Comparison of ENCODE assay signal across 29 mouse cellular contexts in the genomic region with DNA sequence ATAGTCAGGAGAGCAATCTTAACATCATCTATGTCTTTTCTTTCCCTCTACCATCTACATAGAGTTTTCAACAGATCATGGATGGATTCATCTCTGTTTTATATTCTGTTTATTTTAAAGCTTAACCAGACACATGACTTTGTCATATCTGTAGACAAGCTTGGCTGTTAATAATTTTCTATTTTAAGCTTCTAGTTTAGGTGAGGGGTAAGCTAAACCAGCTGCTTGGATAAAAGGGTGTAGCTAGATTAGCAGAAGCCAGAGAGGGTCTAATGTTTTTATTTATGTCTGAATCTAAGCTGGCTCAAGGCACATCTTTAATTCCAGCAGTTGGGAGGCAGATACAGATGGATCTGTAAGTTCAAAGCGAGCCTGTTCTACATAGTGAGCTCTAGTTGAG. TPM values are rescaled to one million over a fixed set of nuclear protein-coding genes. Genes with fewer than 3 reads are reported as not detected.
DNase-seq lines count a peak whose midpoint lies in the region; ATAC-seq and TF ChIP-seq lines count a peak whose summit lies in the region.
"Had no signal": no experiment of that assay in that cellular context is flagged by ENCODE, and none has a peak within 500 bp of the region (broad histone marks: within the 10 kb centered on the region; RNA-seq: fewer than 3 reads in every experiment).

No protein-coding gene starts in this region.

- no peaks in the 10 kb centered on the region for H3K27me3 ChIP-seq in heart, adult 2 months (ENCODE audit: control insufficient read depth, insufficient read depth, low read length)
- no peaks in the 10 kb centered on the region for H3K27me3 ChIP-seq in heart, embryonic 15.5 days
- no peaks in the 10 kb centered on the region for H3K27me3 ChIP-seq in lung, embryonic 14.5 days (ENCODE audit: insufficient read depth, low read length)
- H3K27me3 ChIP-seq: CH12.LX; forebrain, embryonic 13.5 days; hindbrain, embryonic 13.5 days; intestine, embryonic 15.5 days; Patski had no signal

- H3K4me3 ChIP-seq in heart, adult 2 months: no peak overlapping the region
- no peak overlapping the region for H3K4me3 ChIP-seq in heart, embryonic 15.5 days
- H3K4me3 ChIP-seq in lung, embryonic 14.5 days (ENCODE audit: low read depth, low read length): no peak overlapping the region
- no peak overlapping the region for H3K4me3 ChIP-seq in lung, adult 2 months (replicated peaks; ENCODE audit: extremely low read depth, low read depth, low read length)
- H3K4me3 ChIP-seq: forebrain, embryonic 10.5 days; forebrain, embryonic 13.5 days; hindbrain, embryonic 10.5 days; hindbrain, embryonic 13.5 days; intestine, embryonic 15.5 days had no signal

- no peaks in the 10 kb centered on the region for H3K4me1 ChIP-seq in heart, adult 2 months (ENCODE audit: control insufficient read depth, insufficient read depth, low read length)
- peaks cover 9% of the 10 kb centered on the region for H3K4me1 ChIP-seq in heart, embryonic 15.5 days (replicated peaks)
- H3K4me1 ChIP-seq in lung, embryonic 14.5 days (ENCODE audit: insufficient read depth): no peaks in the 10 kb centered on the region
- 0 out of 2 replicates have a peak, but pooled peaks cover 3% of the 10 kb centered on the region for H3K4me1 ChIP-seq in lung, adult 2 months (ENCODE audit: control insufficient read depth, insufficient read depth, low read length)
- H3K4me1 ChIP-seq: forebrain, embryonic 10.5 days; forebrain, embryonic 13.5 days; hindbrain, embryonic 10.5 days; intestine, embryonic 15.5 days had no signal

- 56% methylated on average over 1 of the region's 1 CpGs for WGBS in heart, adult 2 months
- WGBS in heart, embryonic 15.5 days: 90% methylated on average over 1 of the region's 1 CpGs
- WGBS in lung, embryonic 14.5 days: 61% methylated on average over 1 of the region's 1 CpGs
- WGBS in lung, adult 2 months: 78% methylated on average over 1 of the region's 1 CpGs

- peak overlapping the region; percentile 37; the same call in 1 of the 2 replicates for H3K27ac ChIP-seq in heart, adult 2 months
- H3K27ac ChIP-seq in heart, embryonic 15.5 days: peak overlapping the region; percentile 63
- H3K27ac ChIP-seq in lung, embryonic 14.5 days (ENCODE audit: low read depth): no peak overlapping the region
- H3K27ac ChIP-seq: forebrain, embryonic 10.5 days; forebrain, embryonic 13.5 days; hindbrain, embryonic 10.5 days; hindbrain, embryonic 13.5 days; intestine, embryonic 15.5 days had no signal

- H3K79me2 ChIP-seq in heart, adult 2 months (replicated peaks; ENCODE audit: control insufficient read depth, insufficient read depth, low read length): peaks cover 2% of the 10 kb centered on the region

- no peaks in the 10 kb centered on the region for H3K9me3 ChIP-seq in heart, embryonic 15.5 days (replicated peaks)
- H3K9me3 ChIP-seq in lung, embryonic 14.5 days (ENCODE audit: low read depth, low read length): no peaks in the 10 kb centered on the region
- H3K9me3 ChIP-seq: forebrain, embryonic 10.5 days; forebrain, embryonic 13.5 days; G1E; hindbrain, embryonic 10.5 days; hindbrain, embryonic 13.5 days; intestine, embryonic 15.5 days had no signal

- TF ChIP-seq POLR2A in heart, adult 2 months (IDR thresholded peaks at IDR 0.05; ENCODE audit: insufficient read depth, low read depth, low read length): no peak
- TF ChIP-seq POLR2A in lung, adult 2 months (IDR thresholded peaks at IDR 0.05; ENCODE audit: borderline replicate concordance, extremely low read depth, low read depth, low read length): no peak

- no peak for TF ChIP-seq EP300 in heart, adult 2 months (IDR thresholded peaks at IDR 0.05; ENCODE audit: insufficient read depth, low read depth, low read length)

- no peak overlapping the region for H3K9ac ChIP-seq in heart, adult 2 months (ENCODE audit: low read depth, low read length)
- no peak overlapping the region for H3K9ac ChIP-seq in heart, embryonic 15.5 days
- no peak overlapping the region for H3K9ac ChIP-seq in lung, embryonic 14.5 days
- H3K9ac ChIP-seq: forebrain, embryonic 13.5 days; hindbrain, embryonic 13.5 days; intestine, embryonic 15.5 days had no signal

- DNase-seq in heart, adult 2 months: no peak
- no peak for DNase-seq in heart, postnatal 4 days
- DNase-seq in heart, adult 11 months: no peak
- peak; percentile 56 for DNase-seq in lung, embryonic 14.5 days
- no peak for DNase-seq in lung, postnatal 4 days
- DNase-seq in lung, postnatal 36 days: peak; percentile 17
- DNase-seq in lung, adult 2 months: no peak
- DNase-seq: adrenal gland, postnatal 10 days; adrenal gland, postnatal 36 days; B cell, adult 2 months; cerebellum, adult 18-20 months; cerebellum, adult 9-10 months; cerebellum, postnatal 14 days; gastrocnemius, postnatal 25 days; kidney, adult 11 months had no signal

- peaks cover 11% of the 10 kb centered on the region for H3K36me3 ChIP-seq in heart, adult 2 months (ENCODE audit: control insufficient read depth, insufficient read depth, low read length)
- 0 out of 2 replicates have a peak, but pooled peaks cover 3% of the 10 kb centered on the region for H3K36me3 ChIP-seq in heart, embryonic 15.5 days
- 0 out of 2 replicates have a peak, but pooled peaks cover 7% of the 10 kb centered on the region for H3K36me3 ChIP-seq in lung, embryonic 14.5 days (ENCODE audit: insufficient read depth)
- H3K36me3 ChIP-seq: intestine, embryonic 15.5 days had no signal

- TF ChIP-seq CTCF in heart, adult 2 months (IDR thresholded peaks at IDR 0.05): no peak
- TF ChIP-seq CTCF in lung, embryonic 14.5 days (IDR thresholded peaks at IDR 0.05; ENCODE audit: low read depth): no peak
- no peak for TF ChIP-seq CTCF in lung, adult 2 months (IDR thresholded peaks at IDR 0.05; ENCODE audit: insufficient read depth, low read length)

- no peak for ATAC-seq in heart, embryonic 15.5 days (replicated peaks; ENCODE audit: insufficient number of reproducible peaks, insufficient read depth, low FRiP score, low read depth)
- no peak for ATAC-seq in lung, embryonic 14.5 days (ENCODE audit: insufficient read depth)
- ATAC-seq: forebrain, embryonic 13.5 days; forebrain, embryonic 16.5 days; hindbrain, embryonic 16.5 days; intestine, embryonic 15.5 days; Patski had no signal

- no peak overlapping the region for H3K4me2 ChIP-seq in heart, embryonic 15.5 days
- H3K4me2 ChIP-seq in lung, embryonic 14.5 days: no peak overlapping the region
- H3K4me2 ChIP-seq: forebrain, embryonic 13.5 days; heart, embryonic 11.5 days; hindbrain, embryonic 13.5 days; intestine, embryonic 15.5 days had no signal

- intact Hi-C loops in heart, adult 2 months (cut with DNase I): no loop called here

RNA-seq across cellular contexts. Expression of a gene that starts 24.2 kb away (rescaled TPM):
- 10 to 100 TPM; 16.5 to 18.2 TPM for total RNA-seq in heart, adult 2 months (2021)
- polyA plus RNA-seq in heart, adult 2 months (2012; rRNA removed): 7.6 and 9.1 TPM in 2 replicates
- total RNA-seq in heart, postnatal 4 days (2021): 10 to 100 TPM; 28.3 to 28.4 TPM
- 8.8 and 12.5 TPM in 2 replicates for polyA plus RNA-seq in heart, embryonic 15.5 days (2015; fragmentation: Nextera tagmentation; extraction: Ambion mirVana)
- polyA plus RNA-seq in lung, embryonic 14.5 days (2014; fragmentation: Nextera tagmentation; extraction: Ambion mirVana): 18.8 and 27.7 TPM in 2 replicates
- 14.0 and 17.5 TPM in 2 replicates for polyA plus RNA-seq in lung, adult 2 months (2012; rRNA removed)

RNA-seq across cellular contexts. Expression of a gene that starts 36.2 kb away (rescaled TPM):
- not detected for total RNA-seq in heart, adult 2 months (2021)
- polyA plus RNA-seq in heart, adult 2 months (2012; rRNA removed): not detected in 2 replicates
- not detected for total RNA-seq in heart, postnatal 4 days (2021)
- 0.25 and 0.76 TPM in 2 replicates for polyA plus RNA-seq in heart, embryonic 15.5 days (2015; fragmentation: Nextera tagmentation; extraction: Ambion mirVana)
- polyA plus RNA-seq in lung, embryonic 14.5 days (2014; fragmentation: Nextera tagmentation; extraction: Ambion mirVana): 0.34 and 0.43 TPM in 2 replicates
- polyA plus RNA-seq in lung, adult 2 months (2012; rRNA removed): 0.62 and 0.70 TPM in 2 replicates
- total RNA-seq: gastrocnemius, adult 8-10 months; gastrocnemius, postnatal 25 days; heart, postnatal 25 days had no signal
- polyA plus RNA-seq: forebrain, embryonic 13.5 days; forebrain, embryonic 16.5 days had no signal

RNA-seq across cellular contexts. Expression of a gene that starts 39.4 kb away (rescaled TPM):
- 100 to 1,000 TPM; 131 to 154 TPM for total RNA-seq in heart, adult 2 months (2021)
- 131 and 156 TPM in 2 replicates for polyA plus RNA-seq in heart, adult 2 months (2012; rRNA removed)
- total RNA-seq in heart, postnatal 4 days (2021): 10 to 100 TPM; 92.7 to 94.3 TPM
- polyA plus RNA-seq in heart, embryonic 15.5 days (2015; fragmentation: Nextera tagmentation; extraction: Ambion mirVana): 195 and 202 TPM in 2 replicates
- 210 and 217 TPM in 2 replicates for polyA plus RNA-seq in lung, embryonic 14.5 days (2014; fragmentation: Nextera tagmentation; extraction: Ambion mirVana)
- 43.4 and 46.7 TPM in 2 replicates for polyA plus RNA-seq in lung, adult 2 months (2012; rRNA removed)

RNA-seq across cellular contexts. Expression of a gene that starts 40.0 kb away (rescaled TPM):
- under 1 TPM; 0.31 to 0.34 TPM for total RNA-seq in heart, adult 2 months (2021)
- 1.8 and 3.5 TPM in 2 replicates for polyA plus RNA-seq in heart, adult 2 months (2012; rRNA removed)
- 1 to 10 TPM; 2.0 to 2.1 TPM for total RNA-seq in heart, postnatal 4 days (2021)
- 4.5 and 5.7 TPM in 2 replicates for polyA plus RNA-seq in heart, embryonic 15.5 days (2015; fragmentation: Nextera tagmentation; extraction: Ambion mirVana)
- 10.3 and 11.9 TPM in 2 replicates for polyA plus RNA-seq in lung, embryonic 14.5 days (2014; fragmentation: Nextera tagmentation; extraction: Ambion mirVana)
- 52.9 and 59.5 TPM in 2 replicates for polyA plus RNA-seq in lung, adult 2 months (2012; rRNA removed)

RNA-seq across cellular contexts. Expression of a gene that starts 44.9 kb away (rescaled TPM):
- total RNA-seq in heart, adult 2 months (2021): under 1 TPM; 0.36 to 0.47 TPM
- polyA plus RNA-seq in heart, adult 2 months (2012; rRNA removed): 1.00 and 1.5 TPM in 2 replicates
- total RNA-seq in heart, postnatal 4 days (2021): 1 to 10 TPM; 1.6 to 2.0 TPM
- 3.7 and 6.0 TPM in 2 replicates for polyA plus RNA-seq in heart, embryonic 15.5 days (2015; fragmentation: Nextera tagmentation; extraction: Ambion mirVana)
- polyA plus RNA-seq in lung, embryonic 14.5 days (2014; fragmentation: Nextera tagmentation; extraction: Ambion mirVana): 14.6 and 15.9 TPM in 2 replicates
- polyA plus RNA-seq in lung, adult 2 months (2012; rRNA removed): 27.3 and 30.4 TPM in 2 replicates

Comparison
In these comparisons a context has a peak if more than half of its experiments do, and no peak if none do; other contexts are left out.
1. DNase-seq: peak in lung, embryonic 14.5 days (single experiment) and lung, postnatal 36 days (single experiment); none in heart, adult 2 months (0 of 2), heart, postnatal 4 days (single experiment), heart, adult 11 months (single experiment), lung, postnatal 4 days (0 of 2) and lung, adult 2 months (single experiment).